In the genomic region with DNA sequence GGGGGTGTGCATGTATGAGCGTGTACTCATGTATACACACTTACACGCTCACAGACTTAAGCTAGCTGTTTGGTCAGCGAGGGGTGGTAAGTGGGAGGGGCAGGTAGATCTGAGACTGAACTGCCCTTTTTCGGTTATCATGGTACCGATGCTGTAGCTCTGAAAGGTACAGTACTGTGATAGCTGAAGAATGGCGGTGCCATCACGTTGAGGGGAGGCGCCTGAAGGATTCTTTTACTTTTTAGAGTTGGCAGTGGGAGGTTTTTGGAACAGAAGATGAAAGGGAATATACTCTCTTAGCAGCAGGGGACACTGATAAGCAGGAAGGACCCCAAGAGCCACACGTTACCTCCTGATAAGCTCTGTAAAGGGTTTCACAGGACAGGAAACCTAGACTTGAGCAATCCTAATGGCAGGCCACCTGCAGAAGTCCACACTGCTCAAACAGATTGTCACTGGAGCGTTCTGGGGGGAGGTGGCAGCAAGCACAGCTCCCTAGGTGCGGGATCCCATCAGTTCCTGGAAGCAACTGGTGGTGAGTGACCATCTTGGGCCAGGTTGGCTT, we compare ENCODE assay signal across 21 mouse cellular contexts. TPM values are rescaled to one million over a fixed set of nuclear protein-coding genes. Genes with fewer than 3 reads are reported as not detected.
DNase-seq lines count a peak whose midpoint lies in the region; ATAC-seq and TF ChIP-seq lines count a peak whose summit lies in the region.
"Had no signal": no experiment of that assay in that cellular context is flagged by ENCODE, and none has a peak within 500 bp of the region (broad histone marks: within the 10 kb centered on the region; RNA-seq: fewer than 3 reads in every experiment).

No protein-coding gene starts in this region.

- H3K36me3 ChIP-seq in heart, embryonic 10.5 days: peaks cover 60% of the 10 kb centered on the region
- no peaks in the 10 kb centered on the region for H3K36me3 ChIP-seq in heart, adult 2 months (ENCODE audit: control insufficient read depth, insufficient read depth, low read length)
- H3K36me3 ChIP-seq in erythroblast, embryonic 14.5 days (ENCODE audit: control insufficient read depth): peaks cover 92% of the 10 kb centered on the region
- H3K36me3 ChIP-seq in liver, embryonic 15.5 days (replicated peaks): peaks cover 83% of the 10 kb centered on the region

- no peak for TF ChIP-seq EP300 in heart, adult 2 months (IDR thresholded peaks at IDR 0.05; ENCODE audit: insufficient read depth, low read depth, low read length)

- peak overlapping the region; percentile 14; the same call in 1 of the 2 replicates for H3K4me2 ChIP-seq in liver, embryonic 15.5 days
- H3K4me2 ChIP-seq: forebrain, embryonic 13.5 days; hindbrain, embryonic 12.5 days; midbrain, embryonic 11.5 days; neural tube, embryonic 15.5 days had no signal

- TF ChIP-seq POLR2A in heart, adult 2 months (IDR thresholded peaks at IDR 0.05; ENCODE audit: insufficient read depth, low read depth, low read length): no peak

- no peaks in the 10 kb centered on the region for H3K27me3 ChIP-seq in heart, embryonic 10.5 days (ENCODE audit: insufficient read depth, poor library complexity, severe bottlenecking)
- no peaks in the 10 kb centered on the region for H3K27me3 ChIP-seq in heart, adult 2 months (ENCODE audit: control insufficient read depth, insufficient read depth, low read length)
- no peaks in the 10 kb centered on the region for H3K27me3 ChIP-seq in erythroblast, embryonic 14.5 days (ENCODE audit: control insufficient read depth)
- H3K27me3 ChIP-seq in liver, embryonic 15.5 days: no peaks in the 10 kb centered on the region
- H3K27me3 ChIP-seq: forebrain, embryonic 13.5 days; hindbrain, embryonic 12.5 days; neural tube, embryonic 15.5 days had no signal

- peaks cover 8% of the 10 kb centered on the region; the same call in 1 of the 2 replicates for H3K4me1 ChIP-seq in heart, embryonic 10.5 days
- no peaks in the 10 kb centered on the region for H3K4me1 ChIP-seq in heart, adult 2 months (ENCODE audit: control insufficient read depth, insufficient read depth, low read length)
- H3K4me1 ChIP-seq in erythroblast, embryonic 14.5 days (ENCODE audit: control insufficient read depth): peaks cover 59% of the 10 kb centered on the region
- peaks cover 57% of the 10 kb centered on the region for H3K4me1 ChIP-seq in liver, embryonic 15.5 days (replicated peaks)
- H3K4me1 ChIP-seq: embryonic facial prominence, embryonic 10.5 days; forebrain, embryonic 13.5 days; neural tube, embryonic 15.5 days had no signal

- 51% methylated on average over 11 of the region's 11 CpGs for WGBS in heart, embryonic 10.5 days
- 81% methylated on average over 11 of the region's 11 CpGs for WGBS in heart, adult 2 months
- WGBS in liver, embryonic 15.5 days (ENCODE audit: insufficient replicate concordance): 30% methylated on average over 11 of the region's 11 CpGs

- peak; percentile 82 for DNase-seq in heart, embryonic 10.5 days (ENCODE audit: low spot score)
- DNase-seq in heart, adult 2 months: no peak
- DNase-seq in frontal cortex, postnatal 25 days (ENCODE audit: low spot score in 2 of 2): no peak
- DNase-seq in right cerebral cortex, postnatal 14 days: no peak
- DNase-seq in left cerebral cortex, adult 2 months (ENCODE audit: extremely low spot score in 1 of 2, low spot score in 2 of 2): no peak
- DNase-seq: adrenal gland, postnatal 10 days; cerebellum, adult 9-10 months; gastrocnemius, postnatal 10 days; kidney, postnatal 36 days; thymus, adult 2 months; thymus, postnatal 4 days had no signal

- intact Hi-C loops in heart, adult 2 months (cut with DNase I): no loop called here
- intact Hi-C loops in left cerebral cortex, adult 2 months (cut with DNase I): no loop called here

- H3K9ac ChIP-seq in heart, adult 2 months (ENCODE audit: low read depth, low read length): no peak overlapping the region
- no peak overlapping the region for H3K9ac ChIP-seq in liver, embryonic 15.5 days
- H3K9ac ChIP-seq: forebrain, embryonic 13.5 days; hindbrain, embryonic 12.5 days; neural tube, embryonic 15.5 days had no signal

- H3K9me3 ChIP-seq in heart, embryonic 10.5 days: no peaks in the 10 kb centered on the region
- H3K9me3 ChIP-seq in erythroblast, embryonic 14.5 days (ENCODE audit: control insufficient read depth, low read length): no peaks in the 10 kb centered on the region
- H3K9me3 ChIP-seq in liver, embryonic 15.5 days (replicated peaks): no peaks in the 10 kb centered on the region
- H3K9me3 ChIP-seq: embryonic facial prominence, embryonic 10.5 days; forebrain, embryonic 13.5 days; hindbrain, embryonic 12.5 days; neural tube, embryonic 15.5 days had no signal

- no peaks in the 10 kb centered on the region for H3K79me2 ChIP-seq in heart, adult 2 months (replicated peaks; ENCODE audit: control insufficient read depth, insufficient read depth, low read length)

- peak; percentile 63 for ATAC-seq in liver, embryonic 15.5 days (ENCODE audit: insufficient read depth)
- ATAC-seq: CD4-positive, CD25-positive, alpha-beta regulatory T cell, adult 4 months; forebrain, embryonic 13.5 days; intestine, postnatal 0 days had no signal

- no peak overlapping the region for H3K4me3 ChIP-seq in heart, embryonic 10.5 days
- no peak overlapping the region for H3K4me3 ChIP-seq in heart, adult 2 months
- H3K4me3 ChIP-seq in erythroblast, embryonic 14.5 days (replicated peaks): peak overlapping the region; percentile 2
- no peak overlapping the region for H3K4me3 ChIP-seq in liver, embryonic 15.5 days (replicated peaks)
- H3K4me3 ChIP-seq in left cerebral cortex, adult 2 months: no peak overlapping the region
- H3K4me3 ChIP-seq: embryonic facial prominence, embryonic 10.5 days; forebrain, embryonic 13.5 days; hindbrain, embryonic 12.5 days; neural tube, embryonic 15.5 days had no signal

- H3K27ac ChIP-seq in heart, embryonic 10.5 days: 0 out of 2 replicates have a peak overlapping the region, but pooled peaks have one; percentile 47
- no peak overlapping the region for H3K27ac ChIP-seq in heart, adult 2 months
- H3K27ac ChIP-seq in liver, embryonic 15.5 days (replicated peaks): peak overlapping the region; percentile 55
- no peak overlapping the region for H3K27ac ChIP-seq in left cerebral cortex, adult 2 months
- H3K27ac ChIP-seq: embryonic facial prominence, embryonic 10.5 days; forebrain, embryonic 13.5 days; hindbrain, embryonic 12.5 days; macrophage; neural tube, embryonic 15.5 days had no signal

- TF ChIP-seq CTCF in heart, adult 2 months (IDR thresholded peaks at IDR 0.05): no peak
- no peak for TF ChIP-seq CTCF in left cerebral cortex, adult 2 months (IDR thresholded peaks at IDR 0.05)

RNA-seq across cellular contexts. Expression of a gene that starts 34.1 kb away (rescaled TPM):
- polyA plus RNA-seq in heart, embryonic 10.5 days (2016; fragmentation: Nextera tagmentation; extraction: Ambion mirVana): 38.9 and 64.4 TPM in 2 replicates
- total RNA-seq in heart, adult 2 months (2021): 1 to 10 TPM; 5.0 to 6.2 TPM
- 5.3 and 5.6 TPM in 2 replicates for polyA plus RNA-seq in heart, adult 2 months (2012; rRNA removed)
- polyA plus RNA-seq in erythroblast, embryonic 14.5 days (2012): 1.2 and 1.6 TPM in 2 replicates
- polyA plus RNA-seq in liver, embryonic 15.5 days (2015; fragmentation: Nextera tagmentation; extraction: Ambion mirVana): 65.8 and 69.2 TPM in 2 replicates
- total RNA-seq in left cerebral cortex, adult 2 months (2021): 10 to 100 TPM; 15.5 to 15.7 TPM

Comparison
In these comparisons a context has a peak if more than half of its experiments do, and no peak if none do; other contexts are left out.
1. H3K27ac ChIP-seq: peak in heart, embryonic 10.5 days (single experiment) and liver, embryonic 15.5 days (single experiment); none in heart, adult 2 months (single experiment) and left cerebral cortex, adult 2 months (single experiment).